Mouse (Mus musculus) bone marrow, adult 2 months (tissue): ENCODE data around the gene Rasal1. TPM values are rescaled to one million over a fixed set of nuclear protein-coding genes. Genes with fewer than 3 reads are reported as not detected.

Source experiments
- H3K27ac ChIP-seq: fragments of 200-500 bp; 2 replicates; pipeline ENCODE4 v1.5.1; 2012; ENCODE audit warnings: low read depth, mild to moderate bottlenecking, control low read depth, inconsistent platforms, low read length; ENCODE audit not compliant: control insufficient read depth, poor library complexity, insufficient read depth
- H3K4me1 ChIP-seq: fragments of 200-500 bp; 2 replicates; pipeline ENCODE4 v1.6.1; 2011; ENCODE audit warnings: low read length; ENCODE audit not compliant: control insufficient read depth, insufficient read depth
- H3K4me3 ChIP-seq: fragments of 200-500 bp; replicated peaks from 2 replicates; pipeline ENCODE3; 2011; ENCODE audit warnings: mild to moderate bottlenecking, low read depth, low read length, control low read depth; ENCODE audit not compliant: control insufficient read depth
- CTCF ChIP-seq: fragments of 200-500 bp; IDR thresholded peaks from 2 replicates; pipeline ENCODE4 v1.5.1; 2011; ENCODE audit warnings: low read length, control low read depth; ENCODE audit not compliant: control insufficient read depth, insufficient read depth
- POLR2A ChIP-seq: fragments of 200-500 bp; IDR thresholded peaks from 2 replicates; pipeline ENCODE4 v1.6.1; 2011; ENCODE audit warnings: low read depth, mild to moderate bottlenecking, control low read depth, low read length, borderline replicate concordance; ENCODE audit not compliant: control insufficient read depth
- WGBS: fragments of 180-500 bp; shearing (Covaris S2); methylation state at CpG from one replicate; pipeline ENCODE4 v1.1.7; 2018; 5-methylcytosine and 5-hydroxymethylcytosine counted together
- polyA plus RNA-seq: library from polyadenylated mRNA; stranded (reverse); fragments of >200 nt; gene quantifications from 2 replicates; pipeline ENCODE4 v1.2.4, GENCODE M21; 2011; ENCODE audit warnings: low replicate concordance; ENCODE audit not compliant: missing spikeins, insufficient read depth, insufficient read length

The Rasal1 gene
- polyA plus RNA-seq, 1 experiment, result 4.6 TPM

DNA sequence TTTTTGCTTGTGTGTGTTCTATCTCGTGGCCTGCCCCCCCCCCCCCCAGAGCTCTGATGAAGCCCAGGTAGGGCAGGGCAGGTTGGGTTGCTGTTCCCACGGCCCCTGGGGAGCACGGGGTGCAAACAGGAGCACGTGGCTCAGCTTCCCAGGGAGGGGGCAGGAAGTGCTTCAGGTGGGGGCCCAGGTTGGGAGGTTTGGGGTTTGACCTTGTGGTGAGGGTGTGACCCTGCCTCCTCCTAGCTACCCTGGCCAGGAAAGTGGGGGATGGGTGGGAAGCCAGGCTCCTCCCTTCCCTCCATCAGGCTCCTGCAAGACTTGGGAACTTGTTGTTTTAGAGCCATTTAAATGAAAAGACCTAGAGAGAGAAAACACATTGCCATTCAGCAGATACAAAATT is 39.8 kb downstream of the Rasal1 start:
- no peak for TF ChIP-seq POLR2A
- no peak for TF ChIP-seq CTCF
- Histone ChIP-seq H3K4me1 (peaks cover 4% of the 10 kb centered on the region), H3K4me3 (no peak overlapping the region), H3K27ac (no peak overlapping the region)
- WGBS, result 4% methylated on average over 4 of the region's 4 CpGs

DNA sequence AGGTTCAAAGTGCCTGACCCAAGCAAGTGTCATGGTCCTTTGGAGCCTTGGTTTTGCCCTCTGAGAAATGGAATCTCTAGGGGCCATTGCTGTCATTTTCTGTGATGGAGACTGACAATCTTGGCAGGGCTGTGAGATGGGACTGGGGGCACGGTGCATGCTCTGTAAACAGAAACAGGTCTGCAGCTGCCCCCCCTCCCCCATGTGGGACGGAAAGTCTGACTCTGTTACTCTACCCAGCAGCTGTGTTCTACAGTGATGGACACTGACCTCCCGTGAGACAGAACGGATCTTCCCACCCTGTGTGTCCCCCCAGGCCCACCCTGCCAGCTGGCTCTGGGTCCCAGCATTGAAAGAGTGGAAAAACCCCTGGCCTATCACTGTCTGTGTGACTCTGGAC is 41.8 kb downstream of the Rasal1 start:
- TF ChIP-seq CTCF (no peak), POLR2A (no peak)
- WGBS, result 70% methylated on average over 4 of the region's 4 CpGs
- H3K27ac ChIP-seq, result peak overlapping the region; percentile 71
- peaks cover 4% of the 10 kb centered on the region for H3K4me1 ChIP-seq
- H3K4me3 ChIP-seq, result no peak overlapping the region

GRCm38 (mm10) chr5:120692034-120692433 is 43.4 kb downstream of the Rasal1 start:
- WGBS, result 76% methylated on average over 19 of the region's 19 CpGs
- TF ChIP-seq POLR2A, result no peak
- TF ChIP-seq CTCF, result no peak

DNA sequence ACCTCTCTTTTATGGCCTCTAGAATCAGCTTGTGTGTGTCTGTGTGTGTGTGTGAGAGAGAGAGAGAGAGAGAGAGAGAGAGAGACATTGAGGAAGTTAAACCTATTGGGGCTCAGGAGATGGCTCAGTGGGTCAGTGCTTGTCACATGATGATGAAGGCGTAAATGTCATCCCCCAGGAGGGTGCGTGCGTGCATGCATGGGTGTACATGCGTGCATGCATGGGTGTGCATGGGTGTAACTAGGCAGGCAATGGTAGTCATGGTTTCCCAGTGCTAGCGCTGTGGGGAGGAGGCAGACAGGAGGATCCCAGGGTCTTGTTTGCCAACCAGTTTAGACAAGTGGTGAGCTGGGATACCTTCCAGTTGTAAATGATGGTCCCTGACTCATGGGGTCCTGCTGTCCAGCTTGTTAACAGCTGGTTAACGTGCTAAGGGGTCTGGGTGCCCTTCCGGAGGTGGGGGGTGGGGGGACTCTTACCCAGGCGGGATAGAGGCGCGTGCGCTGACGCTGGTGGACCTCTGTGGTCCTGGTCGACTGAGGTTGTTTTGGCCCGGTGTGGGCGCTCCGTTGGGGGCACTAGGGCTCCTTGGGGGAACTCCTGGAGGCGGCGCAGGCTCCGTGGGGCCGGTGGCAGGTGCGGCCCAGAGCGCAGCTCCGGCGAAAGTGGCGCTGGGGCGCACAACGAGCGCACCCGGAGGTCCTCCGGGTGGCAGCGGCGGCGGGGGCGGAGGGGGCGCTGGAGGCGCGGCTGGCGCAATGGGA is 45.5 kb downstream of the Rasal1 start:
- 16% methylated on average over 38 of the region's 38 CpGs for WGBS
- H3K4me1 ChIP-seq, result peaks cover 3% of the 10 kb centered on the region; the same call in 1 of the 2 replicates
- peak overlapping the region; percentile 56 for H3K27ac ChIP-seq
- no peak overlapping the region for H3K4me3 ChIP-seq
- TF ChIP-seq POLR2A (no peak), CTCF (no peak)

More at GRCm38 (mm10) chr5:120692034-120692433, 43.4 kb downstream of the Rasal1 start:
- Histone ChIP-seq H3K4me1 (peaks cover 6% of the 10 kb centered on the region), H3K27ac (no peak overlapping the region), H3K4me3 (no peak overlapping the region)

DNA sequence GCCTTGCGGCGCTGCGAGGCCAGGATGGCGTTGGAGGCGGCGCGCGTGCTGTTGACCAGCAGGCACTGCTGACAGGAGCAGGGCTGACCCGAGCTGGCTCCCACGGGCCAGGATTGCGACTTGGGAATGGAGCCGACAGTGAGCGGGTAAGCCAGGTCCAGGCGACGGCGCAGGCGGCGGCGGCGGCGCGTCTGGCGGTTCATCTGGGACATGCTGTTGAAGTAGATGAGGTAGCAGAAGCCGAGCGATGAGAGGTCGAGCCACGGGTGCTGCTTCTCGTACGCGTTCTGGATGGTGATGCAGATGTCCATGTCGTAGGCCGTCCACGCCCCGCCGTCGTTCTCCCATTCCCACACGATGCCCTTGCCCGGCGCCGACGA is 46.1 kb downstream of the Rasal1 start:
- peak overlapping the region; percentile 56 for H3K27ac ChIP-seq
- H3K4me3 ChIP-seq, result peak overlapping the region; percentile 25
- 5% methylated on average over 41 of the region's 41 CpGs for WGBS
- peaks cover 3% of the 10 kb centered on the region; the same call in 1 of the 2 replicates for H3K4me1 ChIP-seq
- TF ChIP-seq POLR2A, result no peak; the same call in 1 of the 2 replicates
- TF ChIP-seq CTCF, result no peak

DNA sequence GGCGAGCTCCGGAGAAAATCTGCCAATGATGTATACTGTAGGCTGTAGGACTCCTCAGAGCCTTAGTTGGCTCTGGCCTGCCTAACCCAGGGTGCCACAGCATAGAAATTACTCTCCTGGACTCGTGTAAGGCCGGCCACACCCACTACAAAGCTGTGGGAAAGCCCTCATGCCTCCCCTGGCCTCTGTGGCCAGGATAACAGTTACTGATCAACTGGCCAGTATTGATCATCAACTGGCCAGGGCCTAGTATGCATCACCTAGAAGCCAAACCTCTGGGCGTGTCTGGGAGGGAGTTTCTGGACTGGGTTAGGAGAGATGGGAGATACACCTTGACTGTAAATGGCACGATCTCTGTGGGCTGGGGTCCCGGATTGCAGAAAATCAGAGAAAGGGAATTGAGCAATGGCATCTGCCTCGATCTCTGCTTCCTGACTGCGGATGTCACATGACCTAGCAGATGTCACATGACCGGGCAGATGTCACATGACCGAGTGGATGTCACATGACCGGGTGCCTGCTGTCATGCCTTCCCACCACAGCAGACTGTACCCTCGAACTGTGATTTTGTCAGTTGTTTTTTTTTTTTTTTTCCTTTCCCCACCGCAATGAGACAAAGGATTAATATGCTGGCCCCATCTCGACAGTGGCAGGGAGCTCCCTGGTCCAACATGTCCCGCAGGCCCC is 47.6 kb downstream of the Rasal1 start:
- H3K4me3 ChIP-seq, result no peak overlapping the region
- peaks cover 2% of the 10 kb centered on the region; the same call in 1 of the 2 replicates for H3K4me1 ChIP-seq
- 60% methylated on average over 16 of the region's 16 CpGs for WGBS
- no peak overlapping the region for H3K27ac ChIP-seq
- TF ChIP-seq POLR2A (no peak), CTCF (no peak)

- 47% methylated on average over 4 of the region's 4 CpGs for WGBS
- Histone ChIP-seq H3K4me3 (no peak overlapping the region), H3K27ac (no peak overlapping the region), H3K4me1 (peaks cover 2% of the 10 kb centered on the region; the same call in 1 of the 2 replicates)
- no peak for TF ChIP-seq POLR2A
- no peak for TF ChIP-seq CTCF
Observed at GRCm38 (mm10) chr5:120696865-120697264, 48.3 kb downstream of the Rasal1 start.

GRCm38 (mm10) chr5:120698181-120698580 is 49.6 kb downstream of the Rasal1 start:
- TF ChIP-seq POLR2A (no peak), CTCF (no peak)
- 48% methylated on average over 3 of the region's 3 CpGs for WGBS
- Histone ChIP-seq H3K4me1 (peaks cover 2% of the 10 kb centered on the region; the same call in 1 of the 2 replicates), H3K4me3 (no peak overlapping the region), H3K27ac (no peak overlapping the region)
